Comparison of ENCODE assay signal across 8 mouse cellular contexts in genomic region chr4:140961467-140962206, GRCm38 (mm10). TPM values are rescaled to one million over a fixed set of nuclear protein-coding genes. Genes with fewer than 3 reads are reported as not detected.
A peak's percentile ranks its signal among the peaks of the same experiment; 100 is the strongest.
DNase-seq lines count a peak whose midpoint lies in the region; ATAC-seq and TF ChIP-seq lines count a peak whose summit lies in the region.

No protein-coding gene starts in this region.

- TF ChIP-seq CTCF in intestine, postnatal 0 days (IDR thresholded peaks at IDR 0.05; ENCODE audit: low read depth), result no peak; the same call in 1 of the 2 replicates
- no peak; the same call in 1 of the 2 replicates for TF ChIP-seq CTCF in midbrain, postnatal 0 days (IDR thresholded peaks at IDR 0.05)

- intact Hi-C loops in left cerebral cortex, postnatal 14 days (cut with DNase I), result no loop called here

- no peak for DNase-seq in neural tube, embryonic 11.5 days (ENCODE audit: low spot score)
- DNase-seq in neural tube, embryonic 10.5 days (ENCODE audit: extremely low spot score, low spot score), result no peak
- DNase-seq in midbrain, postnatal 0 days (ENCODE audit: low spot score), result peak; percentile 22
- no peak for DNase-seq in left cerebral cortex, postnatal 14 days (ENCODE audit: low spot score in 2 of 2)
- DNase-seq in spleen, adult 18-20 months, result no peak
- no peak for DNase-seq in lung, postnatal 14 days

- no peaks in the 10 kb centered on the region for H3K9me3 ChIP-seq in neural tube, embryonic 11.5 days (ENCODE audit: control insufficient read depth, low read length)
- no peaks in the 10 kb centered on the region for H3K9me3 ChIP-seq in embryonic facial prominence, embryonic 15.5 days (replicated peaks)
- H3K9me3 ChIP-seq in intestine, postnatal 0 days (ENCODE audit: control insufficient read depth), result no peaks in the 10 kb centered on the region
- H3K9me3 ChIP-seq in midbrain, postnatal 0 days (ENCODE audit: low read length), result no peaks in the 10 kb centered on the region

- H3K9ac ChIP-seq in neural tube, embryonic 11.5 days (ENCODE audit: low read length), result peak overlapping the region; percentile 93
- H3K9ac ChIP-seq in embryonic facial prominence, embryonic 15.5 days, result peak overlapping the region; percentile 90
- H3K9ac ChIP-seq in intestine, postnatal 0 days (ENCODE audit: low read depth, low read length), result peak overlapping the region; percentile 85
- peak overlapping the region; percentile 97 for H3K9ac ChIP-seq in midbrain, postnatal 0 days (replicated peaks; ENCODE audit: low read length, poor library complexity, severe bottlenecking)

- ATAC-seq in neural tube, embryonic 11.5 days (ENCODE audit: insufficient read depth, low FRiP score, low TSS enrichment), result no peak
- ATAC-seq in embryonic facial prominence, embryonic 15.5 days (ENCODE audit: insufficient number of reproducible peaks, low FRiP score, low TSS enrichment, low read depth), result peak; percentile 27; the same call in 1 of the 2 replicates
- peak; percentile 19 for ATAC-seq in intestine, postnatal 0 days
- ATAC-seq in midbrain, postnatal 0 days (ENCODE audit: low FRiP score), result no peak; the same call in 1 of the 2 replicates

- peak overlapping the region; percentile 94 for H3K4me3 ChIP-seq in neural tube, embryonic 11.5 days (ENCODE audit: low read depth, low read length)
- peak overlapping the region; percentile 94 for H3K4me3 ChIP-seq in embryonic facial prominence, embryonic 15.5 days (replicated peaks)
- peak overlapping the region; percentile 76 for H3K4me3 ChIP-seq in intestine, postnatal 0 days (ENCODE audit: low read depth, low read length)
- peak overlapping the region; percentile 95 for H3K4me3 ChIP-seq in midbrain, postnatal 0 days (ENCODE audit: low read depth, low read length)

- no peaks in the 10 kb centered on the region for H3K27me3 ChIP-seq in neural tube, embryonic 11.5 days (ENCODE audit: control insufficient read depth, insufficient read depth, low read length)
- H3K27me3 ChIP-seq in embryonic facial prominence, embryonic 15.5 days, result no peaks in the 10 kb centered on the region
- no peaks in the 10 kb centered on the region for H3K27me3 ChIP-seq in intestine, postnatal 0 days (replicated peaks; ENCODE audit: control insufficient read depth, insufficient read depth, low read length)
- H3K27me3 ChIP-seq in midbrain, postnatal 0 days (ENCODE audit: insufficient read depth, low read length), result no peaks in the 10 kb centered on the region

- peak overlapping the region; percentile 77 for H3K27ac ChIP-seq in neural tube, embryonic 11.5 days (ENCODE audit: low read depth, low read length)
- peak overlapping the region; percentile 85 for H3K27ac ChIP-seq in embryonic facial prominence, embryonic 15.5 days (replicated peaks)
- H3K27ac ChIP-seq in intestine, postnatal 0 days (ENCODE audit: low read depth, low read length), result peak overlapping the region; percentile 87
- peak overlapping the region; percentile 94 for H3K27ac ChIP-seq in midbrain, postnatal 0 days (ENCODE audit: low read depth, low read length)

- H3K36me3 ChIP-seq in neural tube, embryonic 11.5 days (ENCODE audit: control insufficient read depth, insufficient read depth, low read length), result no peaks in the 10 kb centered on the region
- H3K36me3 ChIP-seq in embryonic facial prominence, embryonic 15.5 days, result peaks cover 8% of the 10 kb centered on the region; the same call in 1 of the 2 replicates
- peaks cover 9% of the 10 kb centered on the region; the same call in 1 of the 2 replicates for H3K36me3 ChIP-seq in intestine, postnatal 0 days (ENCODE audit: control insufficient read depth, insufficient read depth)
- H3K36me3 ChIP-seq in midbrain, postnatal 0 days (ENCODE audit: insufficient read depth, low read length), result peaks cover 7% of the 10 kb centered on the region

- peaks cover 16% of the 10 kb centered on the region; the same call in 1 of the 2 replicates for H3K4me1 ChIP-seq in neural tube, embryonic 11.5 days (ENCODE audit: control insufficient read depth, insufficient read depth, low read length)
- H3K4me1 ChIP-seq in embryonic facial prominence, embryonic 15.5 days, result peaks cover 51% of the 10 kb centered on the region
- H3K4me1 ChIP-seq in intestine, postnatal 0 days (replicated peaks; ENCODE audit: control insufficient read depth, insufficient read depth, low read length), result no peaks in the 10 kb centered on the region; the same call in 1 of the 2 replicates
- H3K4me1 ChIP-seq in midbrain, postnatal 0 days (ENCODE audit: insufficient read depth, low read length), result peaks cover 14% of the 10 kb centered on the region; the same call in 1 of the 2 replicates

- WGBS in neural tube, embryonic 11.5 days, result 2% methylated on average over 38 of the region's 38 CpGs
- 1% methylated on average over 38 of the region's 38 CpGs for WGBS in embryonic facial prominence, embryonic 15.5 days
- under 1% methylated on average over 38 of the region's 38 CpGs for WGBS in intestine, postnatal 0 days
- WGBS in midbrain, postnatal 0 days, result under 1% methylated on average over 37 of the region's 38 CpGs

- H3K4me2 ChIP-seq in neural tube, embryonic 11.5 days (ENCODE audit: low read depth), result peak overlapping the region; percentile 88
- peak overlapping the region; percentile 90 for H3K4me2 ChIP-seq in embryonic facial prominence, embryonic 15.5 days (replicated peaks)
- peak overlapping the region; percentile 75 for H3K4me2 ChIP-seq in intestine, postnatal 0 days (replicated peaks; ENCODE audit: low read depth)
- H3K4me2 ChIP-seq in midbrain, postnatal 0 days (ENCODE audit: low read depth, low read length, poor library complexity, severe bottlenecking), result peak overlapping the region; percentile 86

RNA-seq across cellular contexts. Expression of gene Sdhb, which starts 0.6 kb away (rescaled TPM):
- 408 and 418 TPM in 2 replicates for polyA plus RNA-seq in neural tube, embryonic 11.5 days (2014; fragmentation: Nextera tagmentation; extraction: Ambion mirVana)
- 356 and 362 TPM in 2 replicates for polyA plus RNA-seq in embryonic facial prominence, embryonic 15.5 days (2015; fragmentation: Nextera tagmentation; extraction: Ambion mirVana)
- polyA plus RNA-seq in intestine, postnatal 0 days (2015; fragmentation: Nextera tagmentation; extraction: Ambion mirVana), result 588 and 627 TPM in 2 replicates
- total RNA-seq in midbrain, postnatal 0 days (2014; rRNA removed), result 194 and 243 TPM in 2 replicates
- 529 and 575 TPM in 2 replicates for polyA plus RNA-seq in midbrain, postnatal 0 days (2015; fragmentation: Nextera tagmentation; extraction: Ambion mirVana)
- 100 to 1,000 TPM; 196 to 202 TPM for total RNA-seq in left cerebral cortex, postnatal 14 days (2021)

RNA-seq across cellular contexts. Expression of gene Atp13a2, which starts 25.0 kb away (rescaled TPM):
- polyA plus RNA-seq in neural tube, embryonic 11.5 days (2014; fragmentation: Nextera tagmentation; extraction: Ambion mirVana), result 58.7 and 59.7 TPM in 2 replicates
- polyA plus RNA-seq in embryonic facial prominence, embryonic 15.5 days (2015; fragmentation: Nextera tagmentation; extraction: Ambion mirVana), result 47.2 and 48.1 TPM in 2 replicates
- 10.9 and 11.7 TPM in 2 replicates for polyA plus RNA-seq in intestine, postnatal 0 days (2015; fragmentation: Nextera tagmentation; extraction: Ambion mirVana)
- 379 and 419 TPM in 2 replicates for total RNA-seq in midbrain, postnatal 0 days (2014; rRNA removed)
- 182 and 201 TPM in 2 replicates for polyA plus RNA-seq in midbrain, postnatal 0 days (2015; fragmentation: Nextera tagmentation; extraction: Ambion mirVana)
- total RNA-seq in left cerebral cortex, postnatal 14 days (2021), result 100 to 1,000 TPM; 218 TPM

RNA-seq across cellular contexts. Expression of gene Mfap2, which starts 48.6 kb away (rescaled TPM):
- polyA plus RNA-seq in neural tube, embryonic 11.5 days (2014; fragmentation: Nextera tagmentation; extraction: Ambion mirVana), result 279 and 295 TPM in 2 replicates
- polyA plus RNA-seq in embryonic facial prominence, embryonic 15.5 days (2015; fragmentation: Nextera tagmentation; extraction: Ambion mirVana), result 923 and 969 TPM in 2 replicates
- polyA plus RNA-seq in intestine, postnatal 0 days (2015; fragmentation: Nextera tagmentation; extraction: Ambion mirVana), result 117 and 138 TPM in 2 replicates
- total RNA-seq in midbrain, postnatal 0 days (2014; rRNA removed), result 19.5 and 32.4 TPM in 2 replicates
- polyA plus RNA-seq in midbrain, postnatal 0 days (2015; fragmentation: Nextera tagmentation; extraction: Ambion mirVana), result 103 and 104 TPM in 2 replicates
- 10 to 100 TPM in 1 of 2 experiments, 1 to 10 TPM in 1; 9.5 to 10.5 TPM for total RNA-seq in left cerebral cortex, postnatal 14 days (2021)

RNA-seq across cellular contexts. Expression of gene Padi2, which starts 55.5 kb away (rescaled TPM):
- polyA plus RNA-seq in neural tube, embryonic 11.5 days (2014; fragmentation: Nextera tagmentation; extraction: Ambion mirVana), result 1.1 and 1.7 TPM in 2 replicates
- polyA plus RNA-seq in embryonic facial prominence, embryonic 15.5 days (2015; fragmentation: Nextera tagmentation; extraction: Ambion mirVana), result 15.3 and 21.4 TPM in 2 replicates
- polyA plus RNA-seq in intestine, postnatal 0 days (2015; fragmentation: Nextera tagmentation; extraction: Ambion mirVana), result 1.1 and 1.2 TPM in 2 replicates
- 3.1 and 7.1 TPM in 2 replicates for total RNA-seq in midbrain, postnatal 0 days (2014; rRNA removed)
- polyA plus RNA-seq in midbrain, postnatal 0 days (2015; fragmentation: Nextera tagmentation; extraction: Ambion mirVana), result 2.7 and 3.3 TPM in 2 replicates
- total RNA-seq in left cerebral cortex, postnatal 14 days (2021), result 1 to 10 TPM; 5.7 to 8.1 TPM

Comparison
In these comparisons a context has a peak if more than half of its experiments do, and no peak if none do; other contexts are left out.
1. ATAC-seq: peak in embryonic facial prominence, embryonic 15.5 days (single experiment) and intestine, postnatal 0 days (single experiment); none in neural tube, embryonic 11.5 days (single experiment) and midbrain, postnatal 0 days (single experiment).
2. Peak in every context shown above with its lines, with median percentiles within 50 percentile points of each other: H3K27ac ChIP-seq, H3K4me2 ChIP-seq, H3K4me3 ChIP-seq and H3K9ac ChIP-seq.